Mouse (Mus musculus): ENCODE results near the gene Tbc1d4. TPM values are rescaled to one million over a fixed set of nuclear protein-coding genes. Genes with fewer than 3 reads are reported as not detected.

Tbc1d4 gene
- polyA plus RNA-seq (2012) = 5.6 and 6.8 TPM in 2 replicates

GRCm38 (mm10) chr14:101608519-101609368 is at the start of gene Tbc1d4:
Gene Tbc1d4, minus strand, starts transcription at chr14:101609191.

DNA sequence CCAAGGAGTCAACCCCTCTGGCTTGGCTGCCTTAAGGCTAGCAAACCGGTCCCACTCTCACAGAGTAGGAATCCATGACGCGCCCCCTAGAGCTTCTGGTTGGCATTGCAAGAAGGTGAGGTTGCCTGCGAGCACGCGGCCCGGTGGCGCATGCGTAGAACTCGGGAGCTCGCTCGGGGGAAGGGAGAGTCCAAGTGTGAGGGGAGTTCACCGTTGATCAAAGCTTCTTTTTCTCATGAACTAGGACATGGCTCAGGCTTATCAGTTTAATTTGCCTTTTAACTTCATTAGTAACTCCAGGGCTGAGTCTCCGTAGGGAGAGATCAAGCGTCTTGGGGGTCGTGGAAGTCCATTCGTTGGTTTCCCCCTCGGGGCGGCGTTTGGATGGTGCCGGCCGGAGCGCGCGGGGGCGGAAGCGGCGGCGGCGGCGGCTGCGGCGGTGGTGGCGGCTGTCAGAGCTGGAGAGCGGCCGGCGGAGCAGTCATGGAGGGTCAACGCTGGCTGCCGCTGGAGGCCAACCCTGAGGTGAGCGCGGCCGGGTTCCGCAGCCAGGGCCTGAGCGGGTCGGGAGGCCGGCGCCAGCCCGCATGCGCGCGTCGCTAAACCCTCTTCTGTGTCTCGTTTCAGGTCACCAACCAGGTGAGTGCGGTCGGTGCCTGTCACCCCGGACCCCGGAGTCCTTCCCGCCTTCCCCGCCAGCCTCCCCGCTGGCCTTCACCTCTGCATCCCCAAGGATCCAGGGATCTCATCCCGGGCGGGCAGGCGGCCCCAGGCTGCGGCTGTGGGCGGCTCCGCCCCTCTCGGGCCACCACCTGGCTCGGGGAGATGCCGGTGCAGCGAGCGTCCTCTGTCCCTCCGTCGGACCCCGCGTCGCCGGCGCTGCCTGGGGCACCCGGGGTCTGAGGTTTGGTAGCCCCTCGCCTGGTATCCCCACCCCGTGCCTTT is 44.9 kb upstream of the Tbc1d4 start, which contains the start of gene Uchl3:
Gene Uchl3, plus strand, starts transcription at position 387 of the 945 bp plus-strand sequence.

GRCm38 (mm10) chr14:101640153-101640843 is 31.3 kb upstream of the Tbc1d4 start, which contains the start of gene Commd6:
Gene Commd6, minus strand, starts transcription at chr14:101640686.

Other genes starting within 250 kb of the Tbc1d4 start
- gene Commd6, start 31.5 kb upstream of the Tbc1d4 start, polyA plus RNA-seq (2012) = 2.0 and 5.8 TPM in 2 replicates
- 16.5 and 17.7 TPM in 2 replicates for gene Uchl3, start 44.8 kb upstream of the Tbc1d4 start, polyA plus RNA-seq (2012)
- not detected in 2 replicates for gene Gm9922, start 120.6 kb upstream of the Tbc1d4 start, polyA plus RNA-seq (2012)
- gene Lmo7, start 120.8 kb upstream of the Tbc1d4 start, polyA plus RNA-seq (2012) = 0.29 and 0.38 TPM in 2 replicates

Data from megakaryocyte-erythroid progenitor cell, adult 5 weeks (primary cell).